Mouse (Mus musculus): ENCODE measurements around the gene Tmem33. TPM values are rescaled to one million over a fixed set of nuclear protein-coding genes. Genes with fewer than 3 reads are reported as not detected.

The Tmem33 gene
- polyA plus RNA-seq, 1 experiment from 2014 or later, result 78.9 TPM

DNA sequence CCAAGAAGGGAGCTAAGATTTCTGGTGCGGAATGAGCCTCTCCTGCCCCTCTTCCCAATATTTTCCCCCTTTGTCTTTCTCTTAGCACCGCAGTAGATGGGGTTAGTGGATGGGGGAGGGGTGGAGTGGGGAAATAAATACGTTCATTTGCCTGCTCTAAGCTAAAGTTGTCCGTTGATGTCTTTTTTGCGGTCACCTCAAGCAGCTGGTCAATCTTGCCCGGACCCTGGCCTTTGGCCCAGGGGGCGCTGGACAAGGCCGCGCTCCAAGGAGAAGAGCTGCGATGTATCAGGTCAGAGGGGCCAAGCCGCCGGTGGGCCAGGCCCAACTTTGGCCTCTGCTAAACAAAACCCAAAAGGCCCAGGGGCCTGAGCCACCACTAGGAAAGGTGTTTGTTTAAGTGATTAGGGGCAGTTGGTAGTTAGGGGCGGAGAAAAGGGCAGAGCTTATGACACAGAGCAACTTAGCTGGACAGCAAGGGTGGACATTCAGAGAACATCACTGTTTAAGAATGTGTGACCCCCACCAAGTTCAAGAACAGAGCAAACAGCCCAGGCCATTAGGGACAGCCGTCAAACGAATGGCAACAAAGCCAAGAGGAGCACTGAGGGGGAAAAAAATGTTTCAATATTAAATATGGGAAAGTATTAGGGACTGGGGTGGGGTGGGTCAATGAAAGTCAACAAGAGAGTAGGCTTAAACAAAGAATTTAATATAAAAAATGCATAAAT is 36.8 kb upstream of the Tmem33 start:
- H3K27me3 ChIP-seq (replicated peaks; ENCODE audit: control insufficient read depth, insufficient read depth, low read length), result peaks cover 98% of the 10 kb centered on the region
- DNase-seq (ENCODE audit: low spot score) (no peak), ATAC-seq (ENCODE audit: low read depth) (no peak)
- H3K9me3 ChIP-seq (ENCODE audit: control insufficient read depth, low read length), result peaks cover 12% of the 10 kb centered on the region
- no peaks in the 10 kb centered on the region for H3K36me3 ChIP-seq (ENCODE audit: control insufficient read depth, insufficient read depth, low read length)
- no peak overlapping the region for H3K4me3 ChIP-seq (ENCODE audit: low read depth, low read length)
- no peak overlapping the region for H3K27ac ChIP-seq (replicated peaks; ENCODE audit: low read depth, low read length)
- no peak overlapping the region for H3K9ac ChIP-seq (ENCODE audit: low read depth, low read length)
- no peaks in the 10 kb centered on the region for H3K4me1 ChIP-seq (ENCODE audit: control insufficient read depth, insufficient read depth, low read length)
- H3K4me2 ChIP-seq (ENCODE audit: low read depth, low read length), result no peak overlapping the region
- 4% methylated on average over 15 of the region's 15 CpGs for WGBS

DNA sequence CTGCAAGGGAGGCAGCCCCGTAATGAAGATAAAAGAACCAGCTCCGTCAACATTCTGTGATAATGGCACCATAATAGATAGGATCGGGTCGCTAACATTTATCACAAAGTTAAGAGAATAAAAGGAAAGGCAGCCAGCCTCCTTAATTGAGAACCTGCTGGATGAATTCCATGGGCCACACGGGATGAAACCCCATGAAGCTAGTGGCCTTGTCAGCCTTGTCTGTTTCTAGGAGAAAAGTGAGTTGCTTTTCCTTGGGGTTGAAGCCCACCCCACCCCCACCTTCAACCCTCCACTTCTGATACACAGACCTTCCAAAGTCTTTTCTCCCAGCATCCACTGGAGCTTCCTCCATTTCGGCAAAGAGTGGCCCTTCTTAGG is 36.3 kb upstream of the Tmem33 start:
- DNase-seq (ENCODE audit: low spot score) (no peak), ATAC-seq (ENCODE audit: low read depth) (no peak)
- no peaks in the 10 kb centered on the region for H3K36me3 ChIP-seq (ENCODE audit: control insufficient read depth, insufficient read depth, low read length)
- H3K4me1 ChIP-seq (ENCODE audit: control insufficient read depth, insufficient read depth, low read length), result no peaks in the 10 kb centered on the region
- H3K4me3 ChIP-seq (ENCODE audit: low read depth, low read length), result no peak overlapping the region
- H3K27ac ChIP-seq (replicated peaks; ENCODE audit: low read depth, low read length), result no peak overlapping the region
- 13% methylated on average over 6 of the region's 6 CpGs for WGBS
- peaks cover 12% of the 10 kb centered on the region for H3K9me3 ChIP-seq (ENCODE audit: control insufficient read depth, low read length)
- H3K27me3 ChIP-seq (replicated peaks; ENCODE audit: control insufficient read depth, insufficient read depth, low read length), result peaks cover 98% of the 10 kb centered on the region
- no peak overlapping the region for H3K9ac ChIP-seq (ENCODE audit: low read depth, low read length)
- H3K4me2 ChIP-seq (ENCODE audit: low read depth, low read length), result no peak overlapping the region

DNA sequence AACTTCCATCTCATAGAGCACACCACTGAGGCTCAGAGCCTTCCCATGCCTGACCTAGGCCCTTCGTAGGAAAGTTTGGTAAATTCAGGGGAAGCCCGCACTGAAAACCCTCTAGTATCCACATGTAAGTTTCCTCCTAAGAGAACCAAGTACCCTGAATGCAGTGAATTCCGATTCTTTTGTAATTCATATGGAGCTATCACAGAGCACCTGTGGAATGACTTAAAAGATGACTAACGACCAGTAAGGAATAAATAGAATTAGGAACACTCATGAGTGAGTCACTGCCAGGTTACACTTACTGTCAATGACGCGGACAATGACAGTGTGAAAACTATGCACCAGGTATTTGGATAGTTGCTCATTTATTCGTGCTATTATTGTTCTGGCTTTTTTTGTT is 34.6 kb upstream of the Tmem33 start:
- WGBS, result 52% methylated on average over 7 of the region's 7 CpGs
- Histone ChIP-seq H3K4me2 (ENCODE audit: low read depth, low read length) (no peak overlapping the region), H3K27me3 (replicated peaks; ENCODE audit: control insufficient read depth, insufficient read depth, low read length) (peaks cover 98% of the 10 kb centered on the region), H3K4me1 (ENCODE audit: control insufficient read depth, insufficient read depth, low read length) (peaks cover 4% of the 10 kb centered on the region; the same call in 1 of the 2 replicates), H3K27ac (replicated peaks; ENCODE audit: low read depth, low read length) (no peak overlapping the region), H3K9ac (ENCODE audit: low read depth, low read length) (no peak overlapping the region), H3K36me3 (ENCODE audit: control insufficient read depth, insufficient read depth, low read length) (no peaks in the 10 kb centered on the region), H3K4me3 (ENCODE audit: low read depth, low read length) (no peak overlapping the region), H3K9me3 (ENCODE audit: control insufficient read depth, low read length) (peaks cover 12% of the 10 kb centered on the region)
- DNase-seq (ENCODE audit: low spot score), result no peak
- ATAC-seq (ENCODE audit: low read depth), result no peak

DNA sequence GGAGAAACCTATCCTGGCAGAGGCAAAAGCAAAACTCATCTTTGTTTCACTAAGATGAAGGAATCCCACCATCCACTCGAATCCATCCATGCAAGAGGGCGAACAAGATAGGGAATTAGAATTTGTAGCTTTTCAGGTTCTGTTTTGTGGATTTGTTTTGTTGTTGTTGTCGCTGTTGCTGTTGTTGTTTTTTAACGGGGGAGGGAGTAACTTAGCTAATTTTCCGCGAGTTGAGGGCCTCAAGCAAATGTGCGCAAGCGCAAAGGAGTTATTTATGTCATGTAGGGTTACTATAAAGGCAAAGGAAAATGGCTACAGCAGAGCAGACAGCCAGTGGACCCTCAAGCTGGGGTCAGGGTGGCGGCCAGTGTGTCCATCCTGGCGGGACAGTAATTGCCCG is 33.1 kb upstream of the Tmem33 start:
- no peak overlapping the region for H3K9ac ChIP-seq (ENCODE audit: low read depth, low read length)
- H3K4me2 ChIP-seq (ENCODE audit: low read depth, low read length), result no peak overlapping the region
- H3K36me3 ChIP-seq (ENCODE audit: control insufficient read depth, insufficient read depth, low read length), result no peaks in the 10 kb centered on the region
- DNase-seq (ENCODE audit: low spot score) (no peak), ATAC-seq (ENCODE audit: low read depth) (no peak)
- peaks cover 98% of the 10 kb centered on the region for H3K27me3 ChIP-seq (replicated peaks; ENCODE audit: control insufficient read depth, insufficient read depth, low read length)
- no peak overlapping the region for H3K4me3 ChIP-seq (ENCODE audit: low read depth, low read length)
- H3K9me3 ChIP-seq (ENCODE audit: control insufficient read depth, low read length), result peaks cover 12% of the 10 kb centered on the region
- no peak overlapping the region for H3K27ac ChIP-seq (replicated peaks; ENCODE audit: low read depth, low read length)
- WGBS, result 5% methylated on average over 11 of the region's 11 CpGs
- peaks cover 8% of the 10 kb centered on the region; the same call in 1 of the 2 replicates for H3K4me1 ChIP-seq (ENCODE audit: control insufficient read depth, insufficient read depth, low read length)

DNA sequence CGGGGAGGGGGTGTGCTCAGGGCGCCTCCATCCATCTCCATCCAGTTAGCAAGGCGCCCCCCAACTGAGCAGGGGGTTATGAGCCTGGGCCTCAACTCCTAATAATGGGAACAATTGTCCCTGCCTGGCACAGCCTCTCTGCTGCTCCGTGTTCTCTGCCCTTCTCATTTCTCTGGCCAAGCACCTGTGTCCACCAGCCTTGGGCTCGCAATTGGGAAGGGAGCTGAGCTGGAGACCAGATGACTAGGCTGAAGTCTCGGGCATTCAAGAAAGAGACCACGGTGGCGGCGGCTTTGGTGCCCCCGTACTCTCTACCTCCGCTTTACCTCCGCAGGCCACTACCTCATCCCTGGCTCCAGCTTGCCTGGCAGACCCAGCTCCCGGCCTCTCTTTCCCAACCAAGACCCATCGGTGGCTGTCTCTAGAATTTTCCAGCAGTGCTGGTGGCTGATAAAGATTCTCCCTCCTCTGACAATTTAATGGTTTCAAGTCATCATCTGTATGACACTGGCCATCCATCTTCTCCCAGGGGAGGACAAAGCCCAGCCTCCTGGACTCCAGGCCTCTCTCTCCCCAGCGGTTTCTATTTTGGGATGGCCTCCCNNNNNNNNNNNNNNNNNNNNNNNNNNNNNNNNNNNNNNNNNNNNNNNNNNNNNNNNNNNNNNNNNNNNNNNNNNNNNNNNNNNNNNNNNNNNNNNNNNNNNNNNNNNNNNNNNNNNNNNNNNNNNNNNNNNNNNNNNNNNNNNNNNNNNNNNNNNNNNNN is 32.5 kb upstream of the Tmem33 start:
- Histone ChIP-seq H3K36me3 (ENCODE audit: control insufficient read depth, insufficient read depth, low read length) (no peaks in the 10 kb centered on the region), H3K27me3 (replicated peaks; ENCODE audit: control insufficient read depth, insufficient read depth, low read length) (peaks cover 98% of the 10 kb centered on the region), H3K4me2 (ENCODE audit: low read depth, low read length) (no peak overlapping the region), H3K9ac (ENCODE audit: low read depth, low read length) (no peak overlapping the region), H3K9me3 (ENCODE audit: control insufficient read depth, low read length) (peaks cover 12% of the 10 kb centered on the region), H3K4me1 (ENCODE audit: control insufficient read depth, insufficient read depth, low read length) (peaks cover 8% of the 10 kb centered on the region; the same call in 1 of the 2 replicates), H3K4me3 (ENCODE audit: low read depth, low read length) (no peak overlapping the region), H3K27ac (replicated peaks; ENCODE audit: low read depth, low read length) (no peak overlapping the region)
- DNase-seq (ENCODE audit: low spot score) (no peak), ATAC-seq (ENCODE audit: low read depth) (no peak; the same call in 1 of the 2 replicates)
- 1% methylated on average over 11 of the region's 15 CpGs for WGBS

DNA sequence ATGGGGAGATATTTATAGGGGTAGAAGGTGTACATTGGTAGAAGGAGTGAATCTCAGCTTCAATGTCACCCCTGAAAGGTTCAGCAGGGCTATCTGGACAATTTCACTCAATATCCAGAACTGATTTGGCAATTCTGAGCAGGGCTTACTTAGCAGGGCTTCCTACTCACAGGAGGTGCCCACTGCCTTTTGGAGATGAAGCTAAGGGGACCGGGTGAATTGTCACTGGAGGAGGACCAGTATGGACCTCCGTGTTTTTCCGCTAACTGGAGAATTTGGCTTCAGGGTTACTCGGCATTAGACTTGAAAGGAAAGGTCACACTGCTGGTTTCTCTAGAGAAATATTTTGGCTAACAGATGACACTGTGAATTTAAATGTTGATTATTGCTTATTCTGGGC is 25.7 kb upstream of the Tmem33 start:
- H3K4me3 ChIP-seq (ENCODE audit: low read depth, low read length), result no peak overlapping the region
- H3K9me3 ChIP-seq (ENCODE audit: control insufficient read depth, low read length), result no peaks in the 10 kb centered on the region
- peaks cover 8% of the 10 kb centered on the region; the same call in 1 of the 2 replicates for H3K4me1 ChIP-seq (ENCODE audit: control insufficient read depth, insufficient read depth, low read length)
- 45% methylated on average over 4 of the region's 4 CpGs for WGBS
- ATAC-seq (ENCODE audit: low read depth), result no peak
- no peaks in the 10 kb centered on the region for H3K36me3 ChIP-seq (ENCODE audit: control insufficient read depth, insufficient read depth, low read length)
- no peak overlapping the region for H3K9ac ChIP-seq (ENCODE audit: low read depth, low read length)
- H3K27ac ChIP-seq (replicated peaks; ENCODE audit: low read depth, low read length), result no peak overlapping the region
- H3K4me2 ChIP-seq (ENCODE audit: low read depth, low read length), result no peak overlapping the region
- H3K27me3 ChIP-seq (replicated peaks; ENCODE audit: control insufficient read depth, insufficient read depth, low read length), result peaks cover 57% of the 10 kb centered on the region
- no peak for DNase-seq (ENCODE audit: low spot score)

DNA sequence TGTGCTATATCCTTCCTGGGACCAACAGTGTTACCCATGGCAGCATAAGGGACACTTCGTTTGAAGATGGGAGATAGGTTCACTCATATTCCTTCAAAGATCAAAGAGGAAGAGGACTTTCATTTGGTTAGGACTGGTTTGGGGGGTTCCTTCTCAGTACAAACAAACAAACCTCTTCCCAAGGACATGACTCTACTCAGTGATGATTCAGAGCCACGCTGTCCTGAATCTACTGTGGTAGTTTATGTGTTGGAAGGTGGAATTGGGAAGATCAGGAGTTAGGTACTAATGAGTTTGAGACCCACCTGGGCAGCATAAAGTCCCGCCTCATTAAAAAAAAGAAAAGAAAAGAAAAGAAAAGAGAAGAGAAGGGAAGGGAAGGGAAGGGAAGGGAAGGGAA is 24.9 kb upstream of the Tmem33 start:
- H3K9ac ChIP-seq (ENCODE audit: low read depth, low read length), result no peak overlapping the region
- H3K9me3 ChIP-seq (ENCODE audit: control insufficient read depth, low read length), result no peaks in the 10 kb centered on the region
- H3K4me3 ChIP-seq (ENCODE audit: low read depth, low read length), result no peak overlapping the region
- DNase-seq (ENCODE audit: low spot score) (no peak), ATAC-seq (ENCODE audit: low read depth) (no peak)
- WGBS, result 55% methylated on average over 3 of the region's 3 CpGs
- no peak overlapping the region for H3K4me2 ChIP-seq (ENCODE audit: low read depth, low read length)
- H3K4me1 ChIP-seq (ENCODE audit: control insufficient read depth, insufficient read depth, low read length), result peaks cover 7% of the 10 kb centered on the region; the same call in 1 of the 2 replicates
- H3K27me3 ChIP-seq (replicated peaks; ENCODE audit: control insufficient read depth, insufficient read depth, low read length), result peaks cover 49% of the 10 kb centered on the region
- H3K36me3 ChIP-seq (ENCODE audit: control insufficient read depth, insufficient read depth, low read length), result no peaks in the 10 kb centered on the region
- no peak overlapping the region for H3K27ac ChIP-seq (replicated peaks; ENCODE audit: low read depth, low read length)

DNA sequence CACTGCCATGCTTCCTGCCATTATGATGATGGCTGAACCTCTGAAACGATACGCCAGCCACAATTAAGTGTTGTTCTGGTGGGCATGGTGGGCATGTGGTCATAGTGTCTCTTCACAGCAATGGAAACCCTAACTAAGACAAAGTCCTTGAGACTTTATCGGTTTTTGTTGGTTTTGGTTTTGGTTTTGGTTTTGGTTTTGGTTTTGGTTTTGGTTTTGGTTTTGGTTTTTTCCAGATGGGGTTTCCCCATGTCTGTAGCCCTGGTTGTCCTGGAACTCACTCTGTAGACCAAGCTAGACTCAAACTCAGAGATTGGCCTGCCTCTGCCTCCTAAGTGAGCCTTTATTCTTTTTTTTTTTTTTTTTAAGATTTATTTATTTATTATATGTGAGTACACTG is 23.8 kb upstream of the Tmem33 start:
- Histone ChIP-seq H3K4me1 (ENCODE audit: control insufficient read depth, insufficient read depth, low read length) (no peaks in the 10 kb centered on the region), H3K4me2 (ENCODE audit: low read depth, low read length) (no peak overlapping the region), H3K9ac (ENCODE audit: low read depth, low read length) (no peak overlapping the region), H3K4me3 (ENCODE audit: low read depth, low read length) (no peak overlapping the region), H3K9me3 (ENCODE audit: control insufficient read depth, low read length) (no peaks in the 10 kb centered on the region), H3K27me3 (replicated peaks; ENCODE audit: control insufficient read depth, insufficient read depth, low read length) (peaks cover 38% of the 10 kb centered on the region), H3K36me3 (ENCODE audit: control insufficient read depth, insufficient read depth, low read length) (no peaks in the 10 kb centered on the region), H3K27ac (replicated peaks; ENCODE audit: low read depth, low read length) (no peak overlapping the region)
- ATAC-seq (ENCODE audit: low read depth), result no peak
- DNase-seq (ENCODE audit: low spot score), result no peak
- 79% methylated on average over 3 of the region's 3 CpGs for WGBS
